Mouse (Mus musculus) liver, embryonic 14.5 days (tissue): ENCODE measurements at regions not wholly inside any gene's neighbourhood (a gene's known extent, or its start where the extent isn't known, plus 50 kb on each side); places are given as distances from the start of the nearest gene placed in this dataset.

Source experiments
- CTCF ChIP-seq: IDR thresholded peaks from 2 replicates; pipeline ENCODE4 v1.5.1; 2016; ENCODE audit warnings: antibody characterized with exemption, low read depth, control low read depth
- EP300 ChIP-seq: IDR thresholded peaks from 2 replicates; pipeline ENCODE4 v1.6.1; 2016; ENCODE audit warnings: antibody characterized with exemption, low read depth

GRCm38 (mm10) chr11:114480119-114480540, 188.2 kb upstream of the Rpl38 start:
- no peak for TF ChIP-seq EP300
- TF ChIP-seq CTCF: no peak
